Mouse (Mus musculus) forebrain, embryonic 11.5 days (tissue): ENCODE measurements at regions not wholly inside any gene's neighbourhood (a gene's known extent, or its start where the extent isn't known, plus 50 kb on each side); places are given as distances from the start of the nearest gene placed in this dataset.
A peak's percentile ranks its signal among the peaks of the same experiment; 100 is the strongest.

Experiments used
- ATAC-seq: fragments of 200-750 bp; cut with Nextera tagmentation; replicated peaks from 2 replicates; pipeline ENCODE4 v1.8.0; 2017; ENCODE audit warnings: moderate TSS enrichment; ENCODE audit not compliant: low FRiP score
- DNase-seq: peaks from one replicate; pipeline ENCODE4 v3.0.0-alpha.2; 2017; ENCODE audit warnings: low spot score
- H3K27ac ChIP-seq: fragments of 300-500 bp; sonication (generic); 2 replicates; pipeline ENCODE4 v1.5.1; 2014; ENCODE audit warnings: low read depth, low read length
- H3K27me3 ChIP-seq: fragments of 300-500 bp; sonication (generic); 2 replicates; pipeline ENCODE4 v1.6.1; 2014; ENCODE audit warnings: mild to moderate bottlenecking, low read length, mixed read lengths; ENCODE audit not compliant: control insufficient read depth, insufficient read depth
- H3K36me3 ChIP-seq: fragments of 300-500 bp; sonication (generic); 2 replicates; pipeline ENCODE4 v1.6.1; 2014; ENCODE audit warnings: mild to moderate bottlenecking, low read length, moderate library complexity, mixed read lengths; ENCODE audit not compliant: control insufficient read depth, insufficient read depth
- H3K4me1 ChIP-seq: fragments of 300-500 bp; sonication (generic); replicated peaks from 2 replicates; pipeline ENCODE4 v1.6.1; 2014; ENCODE audit warnings: low read length, mixed read lengths; ENCODE audit not compliant: control insufficient read depth, insufficient read depth
- H3K4me2 ChIP-seq: fragments of 300-500 bp; sonication (generic); 2 replicates; pipeline ENCODE4 v1.6.1; 2014; ENCODE audit warnings: low read depth, mild to moderate bottlenecking, low read length, moderate library complexity, mixed read lengths; ENCODE audit not compliant: severe bottlenecking
- H3K4me3 ChIP-seq: fragments of 300-500 bp; sonication (generic); 2 replicates; pipeline ENCODE4 v1.5.1; 2014; ENCODE audit warnings: low read depth, low read length
- H3K9ac ChIP-seq: fragments of 300-500 bp; sonication (generic); 2 replicates; pipeline ENCODE4 v1.6.1; 2014; ENCODE audit warnings: low read length
- H3K9me3 ChIP-seq: fragments of 300-500 bp; sonication (generic); 2 replicates; pipeline ENCODE4 v1.6.1; 2016; ENCODE audit warnings: low read length, mixed read lengths; ENCODE audit not compliant: control insufficient read depth
- WGBS: fragments of 180-500 bp; shearing (Covaris S2); extraction: QIAGEN DNeasy Blood & Tissue Kit; methylation state at CpG from one replicate; pipeline ENCODE4 v1.1.7; 2014; 5-methylcytosine and 5-hydroxymethylcytosine counted together

DNA sequence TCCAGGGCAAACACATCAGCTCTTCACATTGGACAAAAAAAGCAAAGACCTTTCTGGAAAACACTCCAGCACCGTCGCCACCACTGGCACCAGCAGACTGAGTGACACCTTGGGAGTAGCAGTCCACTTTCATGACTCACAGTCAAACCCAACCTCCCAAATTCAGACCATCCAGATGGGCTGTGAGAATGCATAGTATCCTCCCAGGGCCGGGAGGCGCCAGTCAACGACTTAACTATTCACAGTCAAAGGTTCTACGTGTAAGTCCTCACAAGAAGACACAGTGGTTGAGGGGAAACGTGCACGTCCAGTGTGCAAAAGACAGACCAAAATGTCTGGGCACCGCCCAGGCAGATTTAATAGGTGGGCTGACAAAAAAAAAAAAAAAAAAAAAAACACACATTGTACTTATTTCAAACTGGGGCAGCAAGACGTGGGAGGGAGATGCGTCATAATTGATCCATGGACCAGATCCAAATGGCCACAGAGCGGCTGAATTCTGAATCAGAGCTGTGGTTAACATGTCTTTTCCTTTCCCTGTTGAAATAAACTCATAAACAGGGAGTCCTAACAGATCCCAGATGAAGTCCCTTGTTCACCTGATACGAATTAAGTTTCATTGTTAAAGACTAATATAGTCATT is 137.6 kb upstream of the Sox2 start:
- Histone ChIP-seq H3K9ac (no peak overlapping the region), H3K27ac (no peak overlapping the region), H3K36me3 (no peaks in the 10 kb centered on the region), H3K9me3 (peaks cover 3% of the 10 kb centered on the region; the same call in 1 of the 2 replicates), H3K27me3 (no peaks in the 10 kb centered on the region), H3K4me2 (no peak overlapping the region), H3K4me1 (peaks cover 2% of the 10 kb centered on the region; the same call in 1 of the 2 replicates), H3K4me3 (no peak overlapping the region)
- no peak for DNase-seq
- no peak for ATAC-seq
- WGBS = 92% methylated on average over 13 of the region's 13 CpGs

DNA sequence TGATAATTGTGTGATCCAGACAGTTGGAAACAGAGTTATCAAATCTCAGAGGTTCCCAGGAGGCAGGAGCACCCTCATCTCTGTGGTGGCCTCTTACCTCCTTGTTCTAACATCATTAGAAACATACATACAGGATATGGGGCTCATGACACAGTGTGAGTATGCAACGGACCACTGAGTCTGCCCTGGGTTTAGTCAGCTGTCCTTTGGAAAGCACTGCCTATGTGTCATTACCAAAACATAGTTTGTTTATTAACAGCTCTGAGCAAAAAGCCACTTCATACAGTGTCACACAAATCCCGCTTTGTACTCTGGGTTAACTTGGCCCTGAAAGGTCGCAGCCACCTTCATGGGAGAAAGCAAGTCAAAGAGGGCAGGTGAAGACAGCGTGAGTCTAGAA is 139.5 kb upstream of the Sox2 start:
- Histone ChIP-seq H3K9ac (no peak overlapping the region), H3K36me3 (no peaks in the 10 kb centered on the region)
- WGBS = 85% methylated on average over 4 of the region's 4 CpGs

DNA sequence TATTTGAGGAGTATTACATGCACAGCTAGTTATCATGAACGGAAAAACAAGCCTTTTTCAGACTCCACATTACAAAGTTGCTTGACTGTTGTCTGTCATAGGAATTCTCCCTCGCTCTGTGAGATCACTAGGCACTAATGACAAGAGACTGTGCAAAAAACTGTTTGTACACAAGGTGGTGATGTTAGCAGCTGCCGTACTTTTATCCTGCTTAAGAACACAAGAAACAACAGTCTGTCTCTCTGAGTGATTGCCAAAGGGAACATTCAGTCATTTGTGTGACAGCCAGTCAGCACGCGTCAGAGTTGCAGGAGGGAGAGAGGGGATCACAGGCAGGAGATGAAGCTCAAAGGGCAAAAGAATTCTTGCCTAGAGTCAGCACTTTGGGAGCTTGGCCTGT is 141.0 kb upstream of the Sox2 start:
- no peak overlapping the region for H3K4me3 ChIP-seq
- WGBS = 48% methylated on average over 5 of the region's 5 CpGs
- no peaks in the 10 kb centered on the region for H3K36me3 ChIP-seq
- DNase-seq (no peak), ATAC-seq (no peak)
- no peak overlapping the region for H3K27ac ChIP-seq
- no peaks in the 10 kb centered on the region for H3K27me3 ChIP-seq
- H3K9me3 ChIP-seq = no peaks in the 10 kb centered on the region; the same call in 1 of the 2 replicates
- H3K4me1 ChIP-seq = peaks cover 2% of the 10 kb centered on the region; the same call in 1 of the 2 replicates
- no peak overlapping the region for H3K4me2 ChIP-seq
- no peak overlapping the region for H3K9ac ChIP-seq

More for the DNA sequence above, 139.5 kb upstream of the Sox2 start:
- ATAC-seq (no peak), DNase-seq (no peak)
- Histone ChIP-seq H3K4me1 (peaks cover 2% of the 10 kb centered on the region; the same call in 1 of the 2 replicates), H3K4me2 (no peak overlapping the region), H3K9me3 (peaks cover 3% of the 10 kb centered on the region; the same call in 1 of the 2 replicates), H3K27ac (no peak overlapping the region), H3K27me3 (no peaks in the 10 kb centered on the region), H3K4me3 (no peak overlapping the region)

DNA sequence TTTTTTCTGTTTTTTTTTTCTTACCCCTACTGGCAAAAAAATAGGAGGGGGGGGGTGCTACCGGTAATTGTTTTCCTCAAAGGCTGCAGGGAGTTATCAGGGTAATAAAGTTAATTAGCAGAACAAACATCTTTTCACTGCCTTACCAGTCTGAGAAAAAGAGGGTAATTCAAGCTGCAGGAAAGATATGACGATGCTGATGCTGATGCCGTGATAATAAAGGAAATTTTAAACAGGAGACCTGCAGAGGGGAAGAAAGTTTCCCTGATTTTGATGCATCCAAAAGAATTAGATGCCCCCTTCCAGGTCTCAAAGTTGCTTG is 145.7 kb upstream of the Sox2 start:
- ATAC-seq = peak; percentile 49; the same call in 1 of the 2 replicates
- peaks cover 8% of the 10 kb centered on the region; the same call in 1 of the 2 replicates for H3K27me3 ChIP-seq
- peaks cover 2% of the 10 kb centered on the region; the same call in 1 of the 2 replicates for H3K4me1 ChIP-seq
- 0 out of 2 replicates have a peak overlapping the region, but pooled peaks have one; percentile 18 for H3K4me2 ChIP-seq
- no peak overlapping the region for H3K27ac ChIP-seq
- 10% methylated on average over 3 of the region's 3 CpGs for WGBS
- H3K36me3 ChIP-seq = no peaks in the 10 kb centered on the region
- DNase-seq = no peak
- H3K4me3 ChIP-seq = no peak overlapping the region
- no peak overlapping the region for H3K9ac ChIP-seq
- no peaks in the 10 kb centered on the region; the same call in 1 of the 2 replicates for H3K9me3 ChIP-seq

DNA sequence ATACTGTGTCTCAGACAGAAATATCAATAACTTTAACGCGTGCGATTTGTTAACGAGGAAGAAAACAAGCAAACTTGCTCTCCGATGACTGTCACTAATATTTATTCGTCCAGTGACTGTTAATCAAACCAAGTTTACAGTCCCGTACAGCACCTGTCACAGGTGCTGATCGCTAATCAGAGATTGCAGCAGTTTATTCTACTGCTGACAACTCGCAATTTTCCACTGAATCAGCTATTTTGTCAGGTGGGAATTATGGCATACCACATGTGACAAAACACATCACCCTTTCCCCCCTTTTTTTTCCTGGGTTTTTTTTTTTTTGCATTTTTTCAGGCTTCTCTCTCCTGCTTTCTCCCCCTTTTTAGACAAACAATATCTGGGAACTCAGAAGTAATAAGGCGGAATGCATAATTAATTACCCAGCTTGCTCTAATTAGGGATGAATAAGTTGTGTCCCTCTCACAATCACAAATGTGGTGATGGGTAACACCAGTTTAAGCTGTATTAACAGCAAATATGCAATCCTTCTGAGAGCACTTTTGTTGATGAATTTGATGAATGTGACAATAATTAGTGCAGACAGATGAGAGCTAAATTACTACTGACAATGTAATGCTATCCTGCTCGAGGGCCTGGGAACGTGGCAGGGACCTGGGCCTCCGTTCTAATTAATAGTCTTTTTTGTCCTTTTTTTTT is 146.2 kb upstream of the Sox2 start:
- Histone ChIP-seq H3K27me3 (peaks cover 8% of the 10 kb centered on the region; the same call in 1 of the 2 replicates), H3K27ac (no peak overlapping the region), H3K36me3 (no peaks in the 10 kb centered on the region), H3K4me1 (no peaks in the 10 kb centered on the region; the same call in 1 of the 2 replicates), H3K9me3 (no peaks in the 10 kb centered on the region; the same call in 1 of the 2 replicates), H3K4me2 (no peak overlapping the region), H3K9ac (no peak overlapping the region), H3K4me3 (no peak overlapping the region)
- ATAC-seq (peak; percentile 88), DNase-seq (peak; percentile 68)
- WGBS = 34% methylated on average over 13 of the region's 13 CpGs

DNA sequence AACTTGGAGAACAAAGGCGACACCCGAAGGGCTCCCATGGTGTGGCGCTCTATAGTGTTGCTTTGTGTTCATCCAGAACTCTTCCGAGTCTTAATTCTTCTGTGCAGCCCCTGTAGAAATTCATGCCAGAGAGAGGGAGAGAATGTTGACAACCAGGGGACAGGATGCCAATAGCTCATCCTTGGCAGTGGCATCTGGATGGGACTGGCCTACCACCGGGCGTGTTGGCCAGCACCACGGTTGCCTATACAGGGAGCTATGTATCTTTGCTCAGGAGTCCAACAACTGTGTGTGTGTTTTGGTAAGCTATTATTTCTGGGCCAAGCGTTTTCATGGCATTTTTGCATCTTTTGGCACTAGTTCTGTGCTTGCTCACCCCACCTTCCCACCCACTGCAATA is 153.4 kb upstream of the Sox2 start:
- Histone ChIP-seq H3K9me3 (no peaks in the 10 kb centered on the region), H3K36me3 (no peaks in the 10 kb centered on the region), H3K4me1 (no peaks in the 10 kb centered on the region), H3K27ac (no peak overlapping the region), H3K27me3 (no peaks in the 10 kb centered on the region; the same call in 1 of the 2 replicates), H3K4me2 (no peak overlapping the region), H3K4me3 (no peak overlapping the region), H3K9ac (no peak overlapping the region)
- WGBS = 92% methylated on average over 8 of the region's 8 CpGs
- no peak for DNase-seq
- no peak for ATAC-seq

DNA sequence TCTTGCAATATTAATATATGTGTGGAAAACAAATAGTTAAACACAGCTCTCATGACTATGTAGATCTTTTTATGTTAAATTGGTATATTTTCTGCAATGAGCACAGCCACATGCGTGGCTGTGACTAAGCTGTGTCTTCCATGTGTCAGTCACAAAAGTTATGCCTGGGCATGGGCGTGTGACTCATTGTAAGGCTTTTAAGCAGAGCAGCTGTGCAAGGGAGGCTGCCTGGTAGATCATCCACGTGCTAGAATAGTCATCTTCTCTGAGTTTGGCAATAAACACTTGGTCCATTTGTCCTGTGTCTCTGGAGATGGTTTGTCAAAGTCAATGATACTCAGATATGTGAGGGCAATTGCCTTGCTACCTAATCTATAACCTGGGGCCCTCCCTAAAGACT is 154.6 kb upstream of the Sox2 start:
- DNase-seq (no peak), ATAC-seq (no peak)
- Histone ChIP-seq H3K4me1 (no peaks in the 10 kb centered on the region), H3K9ac (no peak overlapping the region), H3K4me2 (no peak overlapping the region), H3K36me3 (no peaks in the 10 kb centered on the region), H3K27ac (no peak overlapping the region), H3K9me3 (no peaks in the 10 kb centered on the region), H3K4me3 (no peak overlapping the region), H3K27me3 (no peaks in the 10 kb centered on the region)
- WGBS = 76% methylated on average over 3 of the region's 3 CpGs

DNA sequence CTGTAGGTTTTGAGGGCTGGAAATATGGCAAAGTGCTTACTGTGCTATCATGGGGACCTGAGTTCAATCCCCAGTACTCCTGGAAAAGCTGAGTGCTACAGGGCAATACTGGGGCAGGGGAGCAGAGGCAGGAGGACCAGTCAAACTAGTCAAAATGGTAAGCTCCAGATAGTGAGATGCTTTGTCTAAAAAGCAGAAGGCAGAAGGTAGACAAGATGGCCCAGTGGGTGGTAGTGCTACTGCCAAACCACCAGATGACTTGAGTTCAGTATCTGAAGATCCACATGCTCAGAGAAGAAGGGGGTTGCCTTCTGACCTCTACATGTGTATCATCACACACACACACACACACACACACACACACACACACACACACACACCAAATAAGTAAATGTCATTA is 156.3 kb upstream of the Sox2 start:
- Histone ChIP-seq H3K36me3 (no peaks in the 10 kb centered on the region), H3K27me3 (no peaks in the 10 kb centered on the region), H3K9ac (no peak overlapping the region), H3K27ac (no peak overlapping the region), H3K4me2 (no peak overlapping the region), H3K9me3 (no peaks in the 10 kb centered on the region), H3K4me1 (no peaks in the 10 kb centered on the region), H3K4me3 (no peak overlapping the region)
- DNase-seq = no peak
- ATAC-seq = no peak
